Comparison of ENCODE assay signal across 7 mouse cellular contexts in genomic region chr8:8992461-8993032, GRCm38 (mm10).
DNase-seq lines count a peak whose midpoint lies in the region; ATAC-seq and TF ChIP-seq lines count a peak whose summit lies in the region.

No protein-coding gene starts in this region.

- peak overlapping the region; percentile 76 for H3K27ac ChIP-seq in left cerebral cortex, adult 2 months

- 0 out of 2 replicates have a peak, but pooled peaks have one; percentile 50 for ATAC-seq in megakaryocyte-erythroid progenitor cell, adult 5-6 weeks (replicated peaks; ENCODE audit: low FRiP score, low TSS enrichment, poor library complexity, severe bottlenecking)

- TF ChIP-seq CTCF in left cerebral cortex, adult 2 months (IDR thresholded peaks at IDR 0.05) = peak; percentile 75

- H3K4me3 ChIP-seq in left cerebral cortex, adult 2 months = no peak overlapping the region

- DNase-seq in adrenal gland, adult (ENCODE audit: inconsistent age in 2 of 2, low spot score in 1 of 2) = peak; percentile 76 to 91
- peak; percentile 67 to 83 for DNase-seq in cerebellum, postnatal 4 days (ENCODE audit: low spot score in 2 of 2)
- peak; percentile 85 for DNase-seq in gastrocnemius, postnatal 10 days
- peak; percentile 86 for DNase-seq in hindlimb bud, embryonic 11.5 days (ENCODE audit: extremely low spot score, low read depth, low spot score)
- peak; percentile 81 to 85 for DNase-seq in left cerebral cortex, adult 2 months (ENCODE audit: extremely low spot score in 1 of 2, low spot score in 2 of 2)
- DNase-seq in right cerebral cortex, postnatal 4 days = peak; percentile 93

- intact Hi-C loops in left cerebral cortex, adult 2 months (cut with DNase I) = loop anchor here (2.0 to 10.0 kb wide), 4 partner anchors 180 to 758 kb away; no protein-coding TSS in a partner anchor
